Mouse (Mus musculus): ENCODE data around the gene Kdm2b. TPM values are rescaled to one million over a fixed set of nuclear protein-coding genes. Genes with fewer than 3 reads are reported as not detected.

The Kdm2b gene
- polyA plus RNA-seq, 1 experiment from 2014 or later: 92.2 TPM

DNA sequence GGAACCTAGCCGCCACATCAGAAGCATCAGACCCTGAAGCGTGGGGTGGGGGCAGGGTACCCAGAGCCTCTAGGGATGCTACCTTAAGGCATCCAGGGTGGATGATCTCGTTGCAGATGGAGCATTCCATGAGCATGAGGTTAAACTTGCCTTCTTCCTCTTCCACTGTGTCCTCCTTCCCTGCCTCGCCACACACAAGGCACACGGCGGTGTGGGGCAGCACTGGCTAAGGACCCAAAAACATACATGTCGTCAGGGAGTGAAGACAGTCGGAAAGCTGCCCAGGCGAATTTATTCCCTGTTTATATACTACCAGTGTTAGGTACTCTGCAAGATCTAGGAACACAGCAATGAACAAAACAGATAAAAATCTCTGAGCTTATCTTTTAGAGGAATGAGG, 106.4 kb downstream of the Kdm2b start:
- ATAC-seq (replicated peaks; ENCODE audit: low FRiP score): no peak
- H3K27me3 ChIP-seq: no peaks in the 10 kb centered on the region
- WGBS: 69% methylated on average over 9 of the region's 9 CpGs

DNA sequence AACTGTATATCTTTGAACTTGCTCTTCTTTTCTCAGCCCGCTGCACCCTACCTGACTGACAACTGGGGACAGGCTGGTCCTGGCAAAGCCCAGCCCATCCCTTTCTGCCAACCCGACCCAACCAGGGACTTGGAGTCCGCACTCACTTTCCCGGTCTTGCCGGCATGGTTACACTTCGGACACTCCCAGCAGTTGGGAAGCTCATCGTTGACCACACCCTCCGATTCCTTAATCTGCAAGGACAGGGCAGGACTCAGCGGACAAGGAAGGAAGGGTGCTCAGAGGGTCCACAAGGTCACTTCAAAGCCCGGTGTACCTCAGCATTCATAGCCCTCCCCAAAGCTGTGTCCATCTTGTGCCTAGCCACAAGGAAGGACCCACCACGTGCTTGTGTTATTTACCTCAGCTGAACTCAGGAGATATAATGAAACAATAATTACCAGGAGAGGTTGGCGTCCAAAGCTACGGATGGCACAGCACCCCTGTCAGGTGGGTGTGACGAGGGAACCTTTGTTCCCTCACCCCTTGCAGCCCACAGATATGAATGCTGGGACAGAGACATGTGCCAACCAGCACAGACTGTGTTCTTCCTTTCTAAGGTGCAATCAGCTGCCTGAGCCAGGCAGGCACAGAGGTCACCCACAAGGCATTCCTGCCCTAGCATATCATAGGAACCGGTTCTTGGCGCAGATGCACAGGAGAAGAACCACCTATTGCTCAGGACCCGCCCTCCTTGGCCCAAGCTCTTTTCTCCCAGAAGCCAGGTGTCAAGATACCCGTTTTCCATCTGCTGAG, 107.2 kb downstream of the Kdm2b start:
- Histone ChIP-seq H3K36me3 (peaks cover 63% of the 10 kb centered on the region), H3K4me1 (peaks cover 44% of the 10 kb centered on the region), H3K4me3 (replicated peaks) (no peak overlapping the region), H3K27me3 (no peaks in the 10 kb centered on the region), H3K9ac (no peak overlapping the region), H3K4me2 (no peak overlapping the region), H3K9me3 (replicated peaks) (no peaks in the 10 kb centered on the region), H3K27ac (no peak overlapping the region)
- 90% methylated on average over 18 of the region's 18 CpGs for WGBS
- no peak for ATAC-seq (replicated peaks; ENCODE audit: low FRiP score)

More for the DNA sequence above, 106.4 kb downstream of the Kdm2b start:
- no peak overlapping the region for H3K9ac ChIP-seq
- H3K36me3 ChIP-seq: peaks cover 55% of the 10 kb centered on the region
- H3K4me2 ChIP-seq: no peak overlapping the region
- H3K27ac ChIP-seq: no peak overlapping the region
- H3K4me3 ChIP-seq (replicated peaks): no peak overlapping the region
- H3K4me1 ChIP-seq: peaks cover 51% of the 10 kb centered on the region
- H3K9me3 ChIP-seq (replicated peaks): no peaks in the 10 kb centered on the region

DNA sequence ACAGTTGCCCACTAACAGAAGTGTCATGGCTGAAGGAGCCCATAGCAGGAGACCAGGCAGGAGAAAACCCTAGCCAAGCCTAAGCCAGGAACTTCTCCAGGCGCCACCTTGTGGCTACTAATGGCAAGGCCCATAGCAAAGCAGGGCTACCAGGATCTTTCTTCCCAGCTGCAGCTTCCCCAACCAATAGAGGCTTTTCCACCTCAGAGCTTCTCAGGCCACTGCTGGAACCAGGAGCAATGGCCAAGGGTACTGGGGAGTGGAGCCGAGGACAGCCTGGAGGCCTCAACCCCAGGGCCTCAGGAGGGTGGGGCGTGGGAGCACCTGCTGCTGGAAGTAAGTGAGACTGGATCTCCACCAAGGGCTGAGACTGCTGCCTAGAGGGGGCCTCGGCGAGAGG, 108.3 kb downstream of the Kdm2b start:
- Histone ChIP-seq H3K4me3 (replicated peaks) (no peak overlapping the region), H3K9ac (no peak overlapping the region), H3K27ac (peak overlapping the region; percentile 19), H3K9me3 (replicated peaks) (no peaks in the 10 kb centered on the region), H3K27me3 (no peaks in the 10 kb centered on the region), H3K36me3 (peaks cover 69% of the 10 kb centered on the region), H3K4me1 (peaks cover 38% of the 10 kb centered on the region), H3K4me2 (no peak overlapping the region)
- WGBS: 49% methylated on average over 5 of the region's 5 CpGs
- peak; percentile 73 for ATAC-seq (replicated peaks; ENCODE audit: low FRiP score)

DNA sequence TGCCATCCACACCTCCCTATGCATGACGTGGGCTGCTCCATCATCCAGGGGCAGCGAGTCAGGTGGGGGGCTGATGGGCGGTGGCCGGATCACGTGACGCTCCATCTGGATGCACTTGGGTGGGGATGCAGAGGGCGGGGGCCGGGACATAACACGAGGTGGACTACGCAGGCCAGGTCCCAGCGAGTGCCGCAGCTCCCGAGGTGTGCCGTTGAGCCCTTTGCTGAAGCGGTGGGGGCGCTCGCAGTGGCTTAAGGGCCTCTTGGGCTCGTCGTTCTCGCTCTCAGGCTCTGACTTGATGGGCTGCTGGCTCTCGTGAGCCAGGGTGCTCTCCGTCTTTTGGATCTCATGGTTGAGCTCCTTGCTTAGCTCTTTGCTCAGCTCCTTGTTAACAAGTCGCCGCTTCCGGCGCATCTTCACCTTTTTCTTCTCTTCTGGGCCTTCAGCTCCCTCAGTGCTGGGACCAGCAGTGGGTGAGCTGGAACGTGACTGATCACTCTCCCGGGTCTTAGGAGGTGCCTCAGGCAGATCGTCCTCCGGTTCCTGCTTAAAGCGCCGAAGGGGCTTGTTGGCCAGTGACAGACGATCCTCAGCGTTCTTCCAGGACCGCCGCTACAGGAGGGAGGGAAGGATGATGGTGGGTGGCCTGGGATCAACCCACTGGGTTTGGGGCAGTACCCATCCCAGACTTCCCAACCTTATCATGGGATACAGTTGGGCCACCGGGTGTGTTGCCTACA, 109.2 kb downstream of the Kdm2b start:
- peaks cover 77% of the 10 kb centered on the region for H3K36me3 ChIP-seq
- no peaks in the 10 kb centered on the region for H3K27me3 ChIP-seq
- no peak overlapping the region for H3K9ac ChIP-seq
- no peak overlapping the region for H3K4me3 ChIP-seq (replicated peaks)
- H3K4me1 ChIP-seq: peaks cover 30% of the 10 kb centered on the region
- no peak for ATAC-seq (replicated peaks; ENCODE audit: low FRiP score)
- 86% methylated on average over 37 of the region's 37 CpGs for WGBS
- no peaks in the 10 kb centered on the region for H3K9me3 ChIP-seq (replicated peaks)
- no peak overlapping the region for H3K4me2 ChIP-seq
- H3K27ac ChIP-seq: no peak overlapping the region

DNA sequence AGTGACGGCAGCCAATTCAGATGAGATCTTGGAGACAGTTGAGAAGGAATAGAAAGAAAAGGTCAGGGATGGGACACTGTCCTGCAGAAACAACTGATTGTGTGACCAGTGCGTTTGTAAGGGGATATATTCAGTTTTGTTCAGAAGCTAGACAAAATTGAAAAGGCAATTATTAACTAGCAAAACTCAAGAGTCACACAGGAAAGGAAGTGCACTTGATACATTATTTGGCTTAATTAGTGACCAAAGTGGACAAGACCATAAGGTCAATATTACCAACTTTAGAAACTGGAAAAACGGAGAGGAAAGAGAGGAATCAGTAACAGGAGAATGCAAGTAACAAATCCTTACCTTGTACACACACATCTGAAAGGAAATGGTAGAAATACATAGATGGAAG, 113.0 kb downstream of the Kdm2b start:
- H3K27ac ChIP-seq: peak overlapping the region; percentile 46; the same call in 1 of the 2 replicates
- WGBS: 71% methylated on average over 3 of the region's 3 CpGs

DNA sequence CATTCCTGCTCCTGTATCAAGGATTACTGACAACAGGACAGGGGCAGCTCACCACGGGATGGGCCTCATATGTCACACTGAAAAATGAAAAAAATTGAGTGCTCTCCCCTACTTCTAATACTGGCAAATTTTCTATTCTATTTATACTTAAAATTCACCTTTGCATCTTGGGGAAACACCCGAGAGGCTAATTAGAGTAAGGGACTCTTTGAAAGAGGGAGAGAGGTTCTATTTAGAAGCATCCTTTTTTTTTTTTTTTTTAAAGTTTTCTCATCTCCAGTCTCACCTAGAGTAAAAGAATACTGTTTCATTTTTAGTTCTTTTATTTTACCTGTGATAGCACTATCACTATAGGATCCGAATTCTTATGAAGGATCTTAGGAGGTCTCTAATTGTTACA, 115.3 kb downstream of the Kdm2b start:
- ATAC-seq (replicated peaks; ENCODE audit: low FRiP score): no peak
- Histone ChIP-seq H3K27me3 (no peaks in the 10 kb centered on the region), H3K9ac (no peak overlapping the region), H3K4me1 (0 out of 2 replicates have a peak, but pooled peaks cover 2% of the 10 kb centered on the region), H3K36me3 (peaks cover 75% of the 10 kb centered on the region), H3K4me2 (no peak overlapping the region), H3K4me3 (replicated peaks) (no peak overlapping the region), H3K27ac (no peak overlapping the region), H3K9me3 (replicated peaks) (no peaks in the 10 kb centered on the region)
- 85% methylated on average over 3 of the region's 3 CpGs for WGBS

More for the DNA sequence above, 113.0 kb downstream of the Kdm2b start:
- no peak overlapping the region for H3K9ac ChIP-seq
- H3K27me3 ChIP-seq: no peaks in the 10 kb centered on the region
- H3K9me3 ChIP-seq (replicated peaks): no peaks in the 10 kb centered on the region
- no peak overlapping the region for H3K4me3 ChIP-seq (replicated peaks)
- H3K4me1 ChIP-seq: 0 out of 2 replicates have a peak, but pooled peaks cover 2% of the 10 kb centered on the region
- ATAC-seq (replicated peaks; ENCODE audit: low FRiP score): no peak
- no peak overlapping the region for H3K4me2 ChIP-seq
- H3K36me3 ChIP-seq: peaks cover 85% of the 10 kb centered on the region

DNA sequence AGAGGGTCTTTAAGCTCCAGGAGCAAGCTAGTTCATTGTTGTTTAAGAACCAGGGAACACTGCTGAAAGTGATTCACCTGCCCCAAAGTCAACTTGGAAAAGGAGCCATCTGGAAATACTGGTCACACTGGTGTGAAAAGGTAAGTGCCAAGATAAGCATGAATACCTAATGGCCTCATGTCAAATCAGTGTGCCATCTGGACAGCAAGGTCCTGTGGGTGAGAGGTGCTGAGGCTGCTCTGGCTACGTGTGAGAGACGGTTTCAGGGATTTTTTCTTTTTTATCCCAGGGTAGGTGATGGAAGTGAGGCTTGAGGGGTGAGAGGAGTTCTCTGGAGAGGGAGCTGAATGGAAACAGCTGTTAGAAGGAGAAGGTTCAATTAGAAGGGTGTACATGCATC, 116.0 kb downstream of the Kdm2b start:
- H3K9me3 ChIP-seq (replicated peaks): no peaks in the 10 kb centered on the region
- H3K4me3 ChIP-seq (replicated peaks): no peak overlapping the region
- H3K4me2 ChIP-seq: no peak overlapping the region
- 70% methylated on average over 2 of the region's 2 CpGs for WGBS
- 0 out of 2 replicates have a peak, but pooled peaks cover 2% of the 10 kb centered on the region for H3K4me1 ChIP-seq
- no peak overlapping the region for H3K9ac ChIP-seq
- peaks cover 74% of the 10 kb centered on the region for H3K36me3 ChIP-seq
- no peak overlapping the region for H3K27ac ChIP-seq
- H3K27me3 ChIP-seq: no peaks in the 10 kb centered on the region
- ATAC-seq (replicated peaks; ENCODE audit: low FRiP score): no peak

DNA sequence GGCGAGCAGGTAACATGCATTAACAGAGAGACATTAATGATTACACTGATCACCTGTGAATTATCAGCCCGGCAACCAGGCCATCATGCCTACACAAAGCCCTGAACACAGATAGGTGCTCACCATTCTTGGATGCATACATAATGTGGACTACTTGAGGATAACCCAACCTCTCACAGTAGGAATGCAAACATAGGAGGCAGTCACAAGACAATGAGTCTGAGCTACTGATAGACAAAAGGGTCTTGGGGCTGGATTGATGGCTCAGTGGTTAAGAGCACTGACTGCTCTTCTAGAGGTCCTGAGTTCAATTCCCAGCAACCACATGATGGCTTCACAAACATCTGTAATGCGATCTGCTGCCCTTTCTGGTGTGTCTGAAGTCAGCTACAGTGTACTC, 117.0 kb downstream of the Kdm2b start:
- H3K4me1 ChIP-seq: 0 out of 2 replicates have a peak, but pooled peaks cover 2% of the 10 kb centered on the region
- 91% methylated on average over 3 of the region's 3 CpGs for WGBS
- no peak overlapping the region for H3K4me2 ChIP-seq
- no peak for ATAC-seq (replicated peaks; ENCODE audit: low FRiP score)
- H3K36me3 ChIP-seq: peaks cover 74% of the 10 kb centered on the region
- H3K27me3 ChIP-seq: no peaks in the 10 kb centered on the region
- H3K9ac ChIP-seq: no peak overlapping the region
- no peaks in the 10 kb centered on the region for H3K9me3 ChIP-seq (replicated peaks)
- H3K4me3 ChIP-seq (replicated peaks): no peak overlapping the region
- H3K27ac ChIP-seq: no peak overlapping the region

DNA sequence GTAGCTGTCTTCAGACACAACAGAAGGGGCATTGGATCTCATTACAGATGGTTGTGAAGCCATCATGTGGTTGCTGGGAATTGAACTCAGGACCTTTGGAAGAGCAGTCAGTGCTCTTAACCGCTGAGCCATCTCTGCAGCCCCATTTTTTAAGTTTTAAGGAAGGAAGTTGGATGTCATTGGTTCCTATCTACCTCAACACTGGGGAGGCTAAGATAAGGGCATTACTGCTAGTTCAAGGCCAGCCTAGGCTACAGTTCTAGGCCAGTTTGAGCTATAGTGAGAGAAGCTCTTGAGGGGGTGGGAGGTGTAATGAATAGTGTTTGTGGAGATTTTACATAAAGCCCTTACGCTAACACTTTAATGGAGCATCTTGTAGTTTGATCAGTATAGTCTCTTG, 126.6 kb downstream of the Kdm2b start:
- H3K4me1 ChIP-seq: no peaks in the 10 kb centered on the region
- H3K36me3 ChIP-seq: peaks cover 73% of the 10 kb centered on the region
- H3K27me3 ChIP-seq: no peaks in the 10 kb centered on the region
- H3K27ac ChIP-seq: no peak overlapping the region
- no peak for ATAC-seq (replicated peaks; ENCODE audit: low FRiP score)
- H3K4me3 ChIP-seq (replicated peaks): no peak overlapping the region
- H3K4me2 ChIP-seq: no peak overlapping the region
- 92% methylated on average over 2 of the region's 2 CpGs for WGBS
- H3K9ac ChIP-seq: no peak overlapping the region
- H3K9me3 ChIP-seq (replicated peaks): no peaks in the 10 kb centered on the region

DNA sequence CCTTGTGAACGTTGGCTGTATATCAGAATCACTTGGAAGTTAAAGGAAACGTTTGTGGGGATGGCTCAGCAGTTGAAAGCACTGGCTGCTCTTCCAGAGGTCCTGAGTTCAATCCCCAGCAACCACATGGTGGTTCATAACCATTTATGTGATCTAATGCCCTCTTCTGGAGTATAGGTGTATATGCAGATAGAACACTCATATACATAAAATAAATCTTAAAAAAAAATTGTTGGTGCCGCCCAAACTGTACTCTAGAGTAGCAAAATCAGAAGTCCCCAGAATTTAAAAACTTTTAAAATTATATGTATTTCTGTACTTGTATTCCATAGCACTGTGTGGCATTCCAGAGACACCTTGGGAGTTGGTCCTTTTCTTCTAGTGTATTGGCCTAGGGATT, 133.8 kb downstream of the Kdm2b start:
- no peak for ATAC-seq (replicated peaks; ENCODE audit: low FRiP score)
- H3K4me1 ChIP-seq: peaks cover 8% of the 10 kb centered on the region
- whole genome bisulfite sequencing: 53% methylated on average over 3 of the region's 3 CpGs

DNA sequence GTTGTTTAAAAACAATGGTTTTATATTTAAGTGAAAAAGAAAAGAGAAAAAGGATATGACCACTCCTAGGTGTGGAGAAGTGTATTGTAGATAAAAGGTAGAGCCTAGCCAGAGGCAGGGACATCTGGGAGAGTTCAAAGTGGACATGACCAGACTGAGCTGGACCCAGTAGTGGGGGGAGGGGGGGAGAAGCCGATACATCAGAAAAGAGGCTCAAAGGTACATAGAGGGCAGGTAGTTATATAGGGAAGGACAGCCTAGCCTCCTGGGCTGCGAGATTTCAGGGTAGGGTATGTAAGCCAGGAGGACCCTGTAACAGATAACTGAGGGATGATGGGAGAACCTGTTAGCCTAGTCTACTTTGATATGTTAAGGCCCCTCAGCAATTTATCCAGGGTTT, 137.0 kb downstream of the Kdm2b start:
- H3K27me3 ChIP-seq: no peaks in the 10 kb centered on the region
- peaks cover 17% of the 10 kb centered on the region for H3K4me1 ChIP-seq
- H3K4me3 ChIP-seq (replicated peaks): no peak overlapping the region
- peaks cover 4% of the 10 kb centered on the region for H3K36me3 ChIP-seq
- no peak overlapping the region for H3K4me2 ChIP-seq
- WGBS: 70% methylated on average over 2 of the region's 2 CpGs
- H3K9ac ChIP-seq: no peak overlapping the region
- no peak for ATAC-seq (replicated peaks; ENCODE audit: low FRiP score)
- H3K9me3 ChIP-seq (replicated peaks): no peaks in the 10 kb centered on the region
- H3K27ac ChIP-seq: no peak overlapping the region

More for the DNA sequence above, 133.8 kb downstream of the Kdm2b start:
- Histone ChIP-seq H3K9ac (no peak overlapping the region), H3K4me2 (no peak overlapping the region), H3K27me3 (no peaks in the 10 kb centered on the region), H3K36me3 (peaks cover 8% of the 10 kb centered on the region), H3K4me3 (replicated peaks) (no peak overlapping the region), H3K9me3 (replicated peaks) (no peaks in the 10 kb centered on the region), H3K27ac (no peak overlapping the region)

DNA sequence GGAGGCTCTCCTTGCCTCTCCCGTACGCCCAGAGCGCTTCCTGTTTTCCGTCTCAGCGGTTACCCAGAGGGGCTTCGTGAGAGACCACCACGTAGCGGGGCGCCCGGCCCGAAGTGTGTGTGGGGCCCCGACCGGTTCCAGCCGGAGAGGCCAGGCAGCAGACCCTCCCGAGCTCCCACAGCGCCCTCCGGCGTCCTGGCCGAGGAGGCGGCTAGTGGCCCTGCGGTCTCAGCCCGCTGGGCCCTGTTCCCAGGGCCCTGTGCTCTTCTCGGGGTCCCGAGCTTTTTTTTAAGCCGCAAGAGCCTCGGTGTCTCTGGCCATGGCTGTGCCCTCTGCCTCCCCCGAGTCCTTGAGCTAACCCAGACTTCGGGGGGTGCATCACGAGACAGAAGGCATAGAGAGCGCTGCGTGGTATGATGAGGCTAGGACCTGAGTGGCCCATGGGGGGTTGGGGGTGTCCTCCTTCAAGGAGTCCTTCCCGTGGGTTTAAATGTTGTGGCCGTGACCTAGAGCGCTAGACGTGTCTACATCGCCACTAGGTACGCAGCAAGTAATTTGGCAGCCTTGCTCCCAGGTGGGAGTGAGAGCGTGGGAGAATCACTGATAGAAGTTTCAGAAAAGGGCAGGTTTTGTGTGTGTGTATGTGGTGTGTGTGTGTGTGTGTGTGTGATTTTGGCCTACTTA, 139.2 kb downstream of the Kdm2b start:
- Histone ChIP-seq H3K9ac (peak overlapping the region; percentile 93), H3K27ac (peak overlapping the region; percentile 95), H3K4me3 (replicated peaks) (peak overlapping the region; percentile 96), H3K4me2 (peak overlapping the region; percentile 85), H3K27me3 (no peaks in the 10 kb centered on the region), H3K4me1 (peaks cover 17% of the 10 kb centered on the region), H3K9me3 (replicated peaks) (no peaks in the 10 kb centered on the region), H3K36me3 (no peaks in the 10 kb centered on the region)
- ATAC-seq (replicated peaks; ENCODE audit: low FRiP score): peak; percentile 85
- under 1% methylated on average over 38 of the region's 38 CpGs for WGBS
